Mouse (Mus musculus) hindbrain, embryonic 11.5 days (tissue): ENCODE measurements around the gene Med23. TPM values are rescaled to one million over a fixed set of nuclear protein-coding genes. Genes with fewer than 3 reads are reported as not detected.

Experiments
- ATAC-seq: fragments of 200-750 bp; cut with Nextera tagmentation; 2 replicates; pipeline ENCODE4 v1.8.0; 2017; ENCODE audit warnings: mild to moderate bottlenecking, moderate TSS enrichment, moderate library complexity; ENCODE audit not compliant: low FRiP score
- DNase-seq: peaks from one replicate; pipeline ENCODE4 v3.0.0-alpha.2; 2015; ENCODE audit warnings: low spot score
- H3K27ac ChIP-seq: fragments of 300-500 bp; sonication (generic); 2 replicates; pipeline ENCODE4 v1.5.1; 2014; ENCODE audit warnings: mild to moderate bottlenecking, low read depth, low read length
- H3K27me3 ChIP-seq: fragments of 300-500 bp; sonication (generic); 2 replicates; pipeline ENCODE4 v1.6.1; 2014; ENCODE audit warnings: mild to moderate bottlenecking, low read length, moderate library complexity, mixed read lengths; ENCODE audit not compliant: control insufficient read depth, insufficient read depth
- H3K36me3 ChIP-seq: fragments of 300-500 bp; sonication (generic); 2 replicates; pipeline ENCODE4 v1.6.1; 2014; ENCODE audit warnings: mild to moderate bottlenecking, low read length, moderate library complexity, mixed read lengths; ENCODE audit not compliant: control insufficient read depth, insufficient read depth
- H3K4me1 ChIP-seq: fragments of 300-500 bp; sonication (generic); replicated peaks from 2 replicates; pipeline ENCODE4 v1.6.1; 2014; ENCODE audit warnings: low read length, mixed read lengths; ENCODE audit not compliant: control insufficient read depth, insufficient read depth
- H3K4me2 ChIP-seq: fragments of 300-500 bp; sonication (generic); replicated peaks from 2 replicates; pipeline ENCODE4 v1.6.1; 2014; ENCODE audit warnings: mild to moderate bottlenecking, low read depth, low read length
- H3K4me3 ChIP-seq: fragments of 300-500 bp; sonication (generic); 2 replicates; pipeline ENCODE4 v1.5.1; 2014; ENCODE audit warnings: low read depth, low read length
- H3K9ac ChIP-seq: fragments of 300-500 bp; sonication (generic); 2 replicates; pipeline ENCODE4 v1.6.1; 2014; ENCODE audit warnings: low read depth, low read length
- H3K9me3 ChIP-seq: fragments of 300-500 bp; sonication (generic); 2 replicates; pipeline ENCODE4 v1.6.1; 2016; ENCODE audit warnings: low read length; ENCODE audit not compliant: control insufficient read depth
- WGBS: fragments of 180-500 bp; shearing (Covaris S2); extraction: QIAGEN DNeasy Blood & Tissue Kit; methylation state at CpG from one replicate; pipeline ENCODE4 v1.1.7; 2014; 5-methylcytosine and 5-hydroxymethylcytosine counted together
- polyA plus RNA-seq: library from polyadenylated mRNA; unstranded; fragments of >200 nt; fragmentation: Nextera tagmentation; extraction: Ambion mirVana; gene quantifications from 2 replicates; pipeline ENCODE4 v1.2.1, GENCODE M21; 2014

The Med23 gene
- polyA plus RNA-seq, 1 experiment from 2014 or later: 32.2 TPM

GRCm38 (mm10) chr10:24911199-24911598 is 41.4 kb downstream of the Med23 start:
- Histone ChIP-seq H3K9ac (no peak overlapping the region), H3K27ac (no peak overlapping the region), H3K9me3 (no peaks in the 10 kb centered on the region), H3K4me3 (no peak overlapping the region), H3K4me1 (no peaks in the 10 kb centered on the region), H3K27me3 (no peaks in the 10 kb centered on the region), H3K36me3 (peaks cover 17% of the 10 kb centered on the region; the same call in 1 of the 2 replicates), H3K4me2 (no peak overlapping the region)
- WGBS: 93% methylated on average over 8 of the region's 8 CpGs
- ATAC-seq (no peak), DNase-seq (no peak)

DNA sequence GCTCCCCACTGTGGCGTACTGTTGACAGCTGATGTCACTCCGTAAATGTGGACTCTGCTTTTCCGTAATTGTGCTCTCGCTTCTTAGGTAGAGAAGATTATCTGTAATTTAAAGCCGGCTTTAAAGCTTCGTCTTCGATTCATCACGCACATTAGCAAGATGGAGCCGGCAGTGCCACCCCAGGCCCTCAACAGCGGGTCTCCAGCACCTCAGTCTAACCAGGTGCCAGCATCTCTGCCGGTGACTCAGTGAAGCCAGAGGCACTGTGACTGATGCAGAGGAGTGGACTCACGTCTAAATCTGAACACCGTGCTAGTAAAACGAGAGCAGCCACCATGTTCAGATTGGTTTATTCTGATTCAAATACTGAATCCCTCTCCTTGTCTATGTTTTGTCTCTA is 42.8 kb downstream of the Med23 start:
- Histone ChIP-seq H3K4me2 (no peak overlapping the region), H3K36me3 (peaks cover 17% of the 10 kb centered on the region; the same call in 1 of the 2 replicates), H3K9ac (no peak overlapping the region), H3K27ac (no peak overlapping the region), H3K9me3 (no peaks in the 10 kb centered on the region), H3K27me3 (no peaks in the 10 kb centered on the region), H3K4me3 (no peak overlapping the region), H3K4me1 (no peaks in the 10 kb centered on the region)
- DNase-seq (no peak), ATAC-seq (no peak)
- WGBS: 93% methylated on average over 14 of the region's 14 CpGs

GRCm38 (mm10) chr10:24915486-24915885 is 45.7 kb downstream of the Med23 start:
- ATAC-seq (no peak), DNase-seq (no peak)
- Histone ChIP-seq H3K27ac (no peak overlapping the region), H3K27me3 (no peaks in the 10 kb centered on the region), H3K4me3 (no peak overlapping the region), H3K9me3 (no peaks in the 10 kb centered on the region), H3K4me1 (no peaks in the 10 kb centered on the region), H3K36me3 (peaks cover 6% of the 10 kb centered on the region; the same call in 1 of the 2 replicates), H3K9ac (no peak overlapping the region), H3K4me2 (no peak overlapping the region)
- 90% methylated on average over 6 of the region's 6 CpGs for WGBS

GRCm38 (mm10) chr10:24922977-24923376 is 53.2 kb downstream of the Med23 start:
- DNase-seq (no peak), ATAC-seq (no peak)
- no peak overlapping the region for H3K27ac ChIP-seq
- no peak overlapping the region for H3K4me2 ChIP-seq
- no peaks in the 10 kb centered on the region for H3K36me3 ChIP-seq
- WGBS: 62% methylated on average over 4 of the region's 4 CpGs
- no peaks in the 10 kb centered on the region for H3K4me1 ChIP-seq
- no peaks in the 10 kb centered on the region for H3K9me3 ChIP-seq
- no peaks in the 10 kb centered on the region for H3K27me3 ChIP-seq
- H3K9ac ChIP-seq: no peak overlapping the region
- no peak overlapping the region for H3K4me3 ChIP-seq

DNA sequence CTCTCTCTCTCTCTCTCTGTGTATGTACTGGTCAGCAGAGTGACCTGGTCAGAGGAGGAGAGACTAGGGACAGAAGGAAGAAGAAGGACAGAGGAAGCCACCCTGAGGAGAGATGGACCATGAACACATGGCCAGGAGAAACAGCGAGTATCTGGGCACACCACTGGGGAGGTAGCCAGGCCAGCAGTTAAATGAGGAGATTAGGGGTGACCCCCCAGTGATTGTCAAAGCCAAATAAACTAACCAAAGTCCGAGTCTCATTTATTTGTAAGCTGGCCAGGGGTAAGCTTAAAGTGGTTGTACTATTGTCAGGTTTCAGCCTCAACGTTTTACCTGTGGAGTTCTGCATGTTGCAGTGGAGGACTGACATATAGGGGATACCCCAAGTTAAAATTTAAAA is 54.5 kb downstream of the Med23 start:
- ATAC-seq: no peak

DNA sequence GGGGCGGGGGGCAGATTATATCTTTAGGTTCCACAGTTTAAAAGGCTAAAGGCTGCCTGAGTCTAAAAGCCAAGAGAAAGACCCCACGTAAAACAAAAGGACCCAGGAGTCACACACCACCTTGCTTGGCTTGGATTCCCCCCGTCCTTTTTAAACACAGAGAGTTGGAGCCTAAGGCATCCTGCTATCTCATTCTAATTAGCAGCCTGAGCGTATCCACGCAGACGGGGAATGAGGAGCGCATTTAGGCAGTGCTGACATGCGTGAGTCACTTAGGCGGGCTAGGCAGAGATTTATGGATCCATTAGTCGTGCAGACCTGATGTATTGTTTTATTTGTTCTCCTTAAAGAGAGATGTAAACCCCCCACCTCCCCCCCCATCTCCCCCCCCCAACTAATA is 56.6 kb downstream of the Med23 start:
- Histone ChIP-seq H3K36me3 (no peaks in the 10 kb centered on the region), H3K27me3 (no peaks in the 10 kb centered on the region), H3K4me3 (no peak overlapping the region), H3K4me1 (no peaks in the 10 kb centered on the region), H3K27ac (no peak overlapping the region), H3K9me3 (no peaks in the 10 kb centered on the region), H3K4me2 (no peak overlapping the region), H3K9ac (no peak overlapping the region)
- WGBS: 34% methylated on average over 10 of the region's 10 CpGs
- DNase-seq: no peak
- peak; percentile 65 for ATAC-seq

More for the DNA sequence above, 54.5 kb downstream of the Med23 start:
- WGBS: 70% methylated on average over 3 of the region's 3 CpGs
- Histone ChIP-seq H3K27me3 (no peaks in the 10 kb centered on the region), H3K9me3 (no peaks in the 10 kb centered on the region), H3K36me3 (no peaks in the 10 kb centered on the region), H3K4me2 (no peak overlapping the region), H3K9ac (no peak overlapping the region), H3K4me3 (no peak overlapping the region), H3K27ac (no peak overlapping the region), H3K4me1 (no peaks in the 10 kb centered on the region)
- no peak for DNase-seq

DNA sequence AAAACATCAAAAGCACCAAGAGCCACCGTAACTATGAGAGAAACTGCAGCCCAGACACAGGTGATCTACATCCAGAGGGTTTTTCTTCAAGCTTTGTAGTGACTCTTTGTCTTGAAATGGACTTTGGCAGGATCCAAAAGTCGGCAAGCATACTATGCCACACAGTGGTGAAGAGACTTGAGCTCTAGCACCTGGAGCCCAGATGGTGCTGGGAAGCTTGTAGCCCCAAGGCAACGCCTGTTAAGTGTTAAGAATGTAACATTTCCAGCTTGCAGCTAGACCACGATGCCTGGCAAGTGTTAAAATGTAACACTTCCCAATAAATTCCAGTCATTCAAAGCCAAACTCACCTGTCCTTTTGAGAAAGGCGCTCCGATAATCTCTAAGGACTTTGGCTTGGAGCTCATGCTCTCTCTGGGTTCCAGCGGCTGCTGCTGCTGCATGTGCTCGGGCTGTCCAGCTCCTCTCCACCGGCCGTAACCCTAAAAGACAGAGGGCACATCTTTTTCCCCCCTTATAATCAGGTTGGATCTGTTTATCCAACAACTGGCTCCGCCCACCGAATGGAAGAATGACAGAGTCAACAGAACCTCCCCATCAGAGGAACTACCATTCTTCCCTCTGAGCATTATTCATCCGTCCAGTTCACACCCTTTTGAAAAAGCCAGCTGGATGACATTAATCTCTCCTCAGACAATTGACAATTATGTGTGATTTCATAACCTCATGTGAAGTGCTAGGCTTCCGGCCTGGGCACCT is 57.4 kb downstream of the Med23 start, which contains the start of gene Arg1:
Arg1 (minus strand) TSS at position 523 of the 759 bp plus-strand sequence.
- no peak within 1 kb of the TSS for H3K9ac ChIP-seq
- H3K4me1 ChIP-seq: no peaks in the 10 kb centered on the region
- H3K27me3 ChIP-seq: no peaks in the 10 kb centered on the region
- peak; percentile 48 for DNase-seq
- H3K36me3 ChIP-seq: no peaks in the 10 kb centered on the region
- ATAC-seq: peak; percentile 26; the same call in 1 of the 2 replicates
- no peak within 1 kb of the TSS for H3K4me3 ChIP-seq
- no peak within 1 kb of the TSS for H3K27ac ChIP-seq
- H3K9me3 ChIP-seq: no peaks in the 10 kb centered on the region
- no peak within 1 kb of the TSS for H3K4me2 ChIP-seq
- WGBS: 50% methylated on average over 14 of the region's 14 CpGs

DNA sequence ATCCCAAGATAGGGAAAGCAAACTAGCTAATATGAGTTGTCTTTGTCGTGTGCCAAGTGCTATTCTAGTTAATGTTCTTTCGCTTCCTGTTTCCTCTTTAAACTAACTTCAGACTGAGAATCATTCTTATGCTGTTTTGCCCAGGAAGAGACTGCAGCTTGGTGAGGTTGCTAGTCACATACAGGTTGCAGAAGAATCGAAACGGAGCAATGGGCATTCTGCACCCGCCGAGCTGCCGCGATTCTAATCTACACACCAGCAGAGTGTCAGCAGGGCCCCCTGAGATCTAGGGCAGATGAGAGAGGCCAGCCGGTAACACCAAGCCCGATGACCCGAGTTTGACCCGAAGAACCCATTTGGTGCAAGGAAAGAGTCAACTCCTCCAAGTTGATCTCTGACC is 58.3 kb downstream of the Med23 start:
- Histone ChIP-seq H3K9ac (no peak overlapping the region), H3K9me3 (no peaks in the 10 kb centered on the region), H3K27ac (no peak overlapping the region), H3K27me3 (no peaks in the 10 kb centered on the region), H3K4me2 (no peak overlapping the region), H3K4me1 (no peaks in the 10 kb centered on the region), H3K4me3 (no peak overlapping the region), H3K36me3 (no peaks in the 10 kb centered on the region)
- peak; percentile 15 for DNase-seq
- 35% methylated on average over 12 of the region's 12 CpGs for WGBS
- 0 out of 2 replicates have a peak, but pooled peaks have one; percentile 13 for ATAC-seq

GRCm38 (mm10) chr10:24930143-24930542 is 60.4 kb downstream of the Med23 start:
- 85% methylated on average over 6 of the region's 6 CpGs for WGBS
- ATAC-seq: no peak

More at GRCm38 (mm10) chr10:24930143-24930542, 60.4 kb downstream of the Med23 start:
- no peaks in the 10 kb centered on the region for H3K9me3 ChIP-seq
- H3K9ac ChIP-seq: no peak overlapping the region
- no peaks in the 10 kb centered on the region for H3K27me3 ChIP-seq
- no peak for DNase-seq
- no peak overlapping the region for H3K4me3 ChIP-seq
- H3K4me1 ChIP-seq: no peaks in the 10 kb centered on the region
- H3K27ac ChIP-seq: no peak overlapping the region
- H3K4me2 ChIP-seq: no peak overlapping the region
- no peaks in the 10 kb centered on the region for H3K36me3 ChIP-seq
